Comparison of ENCODE assay signal across 23 mouse cellular contexts in the genomic region with DNA sequence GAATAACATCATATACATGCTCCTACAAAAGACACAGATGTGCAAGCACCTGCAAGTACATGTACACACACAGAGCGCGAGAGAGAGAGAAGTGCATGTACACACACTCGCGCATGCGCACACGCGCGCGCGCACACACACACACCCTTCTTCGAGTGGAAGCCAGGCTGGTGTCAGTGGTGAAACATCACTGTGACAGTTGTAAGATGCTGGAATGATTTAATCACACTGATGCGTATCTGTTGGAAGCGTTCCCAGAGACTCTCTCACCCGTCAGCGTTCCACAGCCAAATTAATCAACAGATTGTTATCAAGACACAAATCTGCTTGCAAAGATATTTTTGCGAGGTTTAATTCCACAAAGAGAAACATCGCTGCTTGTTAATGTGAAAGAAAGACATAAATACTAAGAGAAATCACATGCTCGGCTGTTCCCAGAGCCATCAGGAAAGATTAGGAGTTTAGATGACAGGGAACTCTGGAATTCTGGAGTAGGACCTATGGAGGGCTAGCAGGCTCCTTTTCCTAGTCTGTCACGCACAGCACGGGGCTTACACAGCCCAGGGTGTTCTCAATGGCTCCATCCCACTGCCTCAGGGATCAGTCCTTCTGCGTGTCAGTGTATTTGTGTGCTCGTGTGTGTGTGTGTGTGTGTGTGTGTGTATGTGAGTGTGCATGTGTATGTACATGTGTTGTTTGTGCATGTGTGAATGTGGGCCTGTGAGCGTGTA.
A peak's percentile ranks its signal among the peaks of the same experiment; 100 is the strongest.
DNase-seq lines count a peak whose midpoint lies in the region; ATAC-seq and TF ChIP-seq lines count a peak whose summit lies in the region.
"Had no signal": no experiment of that assay in that cellular context is flagged by ENCODE, and none has a peak within 500 bp of the region (broad histone marks: within the 10 kb centered on the region; RNA-seq: fewer than 3 reads in every experiment).

No protein-coding gene starts in this region.

- no peaks in the 10 kb centered on the region for H3K9me3 ChIP-seq in hindbrain, postnatal 0 days (ENCODE audit: low read length)
- no peaks in the 10 kb centered on the region for H3K9me3 ChIP-seq in hindbrain, embryonic 16.5 days (ENCODE audit: control insufficient read depth, low read length)
- H3K9me3 ChIP-seq in liver, embryonic 12.5 days (replicated peaks), result no peaks in the 10 kb centered on the region
- H3K9me3 ChIP-seq: heart, embryonic 15.5 days; hindbrain, embryonic 15.5 days; midbrain, embryonic 13.5 days had no signal

- no peaks in the 10 kb centered on the region for H3K4me1 ChIP-seq in hindbrain, postnatal 0 days (ENCODE audit: insufficient read depth, low read length)
- H3K4me1 ChIP-seq in hindbrain, embryonic 16.5 days (ENCODE audit: control insufficient read depth, insufficient read depth, low read depth, low read length), result no peaks in the 10 kb centered on the region
- no peaks in the 10 kb centered on the region for H3K4me1 ChIP-seq in liver, embryonic 12.5 days
- no peaks in the 10 kb centered on the region for H3K4me1 ChIP-seq in cerebellum, adult 2 months (ENCODE audit: control insufficient read depth, insufficient read depth, low read length)
- H3K4me1 ChIP-seq: hindbrain, embryonic 15.5 days; midbrain, embryonic 13.5 days had no signal

- DNase-seq in hindbrain, postnatal 0 days (ENCODE audit: low spot score), result peak; percentile 50
- DNase-seq in MN1 (ENCODE audit: low spot score), result peak; percentile 75
- DNase-seq in brain, adult 2 months (ENCODE audit: low read depth, low spot score), result peak; percentile 55
- peak; percentile 39 for DNase-seq in layer of hippocampus, adult 9-10 months (ENCODE audit: low spot score)
- no peak for DNase-seq in cerebellum, adult 2 months
- DNase-seq: adrenal gland, postnatal 36 days; cerebellum, adult 9-10 months; gastrocnemius, postnatal 25 days; heart, adult 2 months; heart, postnatal 4 days; kidney, postnatal 10 days; liver; liver, postnatal 0 days; lung, postnatal 14 days; thymus, adult 18-20 months had no signal

- TF ChIP-seq CTCF in hindbrain, postnatal 0 days (IDR thresholded peaks at IDR 0.05; ENCODE audit: low read depth), result no peak
- no peak for TF ChIP-seq CTCF in cerebellum, adult 2 months (IDR thresholded peaks at IDR 0.05; ENCODE audit: borderline replicate concordance, insufficient read depth, low read depth, low read length)

- H3K4me3 ChIP-seq in hindbrain, postnatal 0 days (ENCODE audit: low read length), result no peak overlapping the region
- H3K4me3 ChIP-seq in hindbrain, embryonic 16.5 days (ENCODE audit: low read length), result no peak overlapping the region
- no peak overlapping the region for H3K4me3 ChIP-seq in liver, embryonic 12.5 days
- no peak overlapping the region for H3K4me3 ChIP-seq in cerebellum, adult 2 months (replicated peaks; ENCODE audit: insufficient read depth, low read depth, low read length)
- H3K4me3 ChIP-seq: erythroblast, embryonic 14.5 days; heart, adult 2 months; heart, embryonic 15.5 days; hindbrain, embryonic 15.5 days; midbrain, embryonic 13.5 days; myocyte had no signal

- no peaks in the 10 kb centered on the region for H3K36me3 ChIP-seq in hindbrain, postnatal 0 days (ENCODE audit: insufficient read depth, low read length)
- no peaks in the 10 kb centered on the region for H3K36me3 ChIP-seq in hindbrain, embryonic 16.5 days (ENCODE audit: control insufficient read depth, insufficient read depth, low read length)
- H3K36me3 ChIP-seq in liver, embryonic 12.5 days, result no peaks in the 10 kb centered on the region
- H3K36me3 ChIP-seq: heart, embryonic 15.5 days; hindbrain, embryonic 15.5 days; midbrain, embryonic 13.5 days had no signal

- 69% methylated on average over 23 of the region's 23 CpGs for WGBS in hindbrain, postnatal 0 days
- 74% methylated on average over 23 of the region's 23 CpGs for WGBS in hindbrain, embryonic 16.5 days
- WGBS in liver, embryonic 12.5 days (ENCODE audit: insufficient replicate concordance), result 82% methylated on average over 23 of the region's 23 CpGs
- 63% methylated on average over 23 of the region's 23 CpGs for WGBS in cerebellum, adult 2 months

- TF ChIP-seq POLR2A in cerebellum, adult 2 months (IDR thresholded peaks at IDR 0.05; ENCODE audit: borderline replicate concordance, insufficient read depth, low read length), result no peak

- no peak for ATAC-seq in hindbrain, postnatal 0 days
- no peak for ATAC-seq in hindbrain, embryonic 16.5 days
- ATAC-seq in liver, embryonic 12.5 days, result no peak
- ATAC-seq: intestine, postnatal 0 days; liver, postnatal 0 days; midbrain, embryonic 13.5 days had no signal

- H3K4me2 ChIP-seq in hindbrain, postnatal 0 days (ENCODE audit: low read depth, low read length), result no peak overlapping the region
- no peak overlapping the region for H3K4me2 ChIP-seq in hindbrain, embryonic 16.5 days (ENCODE audit: low read length)
- H3K4me2 ChIP-seq in liver, embryonic 12.5 days, result no peak overlapping the region
- H3K4me2 ChIP-seq: heart, embryonic 15.5 days; hindbrain, embryonic 15.5 days; midbrain, embryonic 13.5 days had no signal

- H3K27me3 ChIP-seq in hindbrain, postnatal 0 days (ENCODE audit: insufficient read depth, low read length), result no peaks in the 10 kb centered on the region
- H3K27me3 ChIP-seq in hindbrain, embryonic 16.5 days (replicated peaks; ENCODE audit: control insufficient read depth, insufficient read depth, low read length), result no peaks in the 10 kb centered on the region
- H3K27me3 ChIP-seq in liver, embryonic 12.5 days (replicated peaks), result no peaks in the 10 kb centered on the region
- H3K27me3 ChIP-seq in cerebellum, adult 2 months (ENCODE audit: control insufficient read depth, insufficient read depth, low read length), result no peaks in the 10 kb centered on the region
- H3K27me3 ChIP-seq: heart, embryonic 15.5 days; hindbrain, embryonic 15.5 days; midbrain, embryonic 13.5 days had no signal

- no peak overlapping the region for H3K27ac ChIP-seq in hindbrain, postnatal 0 days
- H3K27ac ChIP-seq in hindbrain, embryonic 16.5 days (ENCODE audit: low read depth, low read length), result no peak overlapping the region
- no peak overlapping the region for H3K27ac ChIP-seq in liver, embryonic 12.5 days
- H3K27ac ChIP-seq in cerebellum, adult 2 months (ENCODE audit: insufficient read depth, low read length), result no peak overlapping the region
- H3K27ac ChIP-seq: heart, adult 2 months; heart, embryonic 15.5 days; hindbrain, embryonic 15.5 days; midbrain, embryonic 13.5 days had no signal

- no peak overlapping the region for H3K9ac ChIP-seq in hindbrain, postnatal 0 days (replicated peaks; ENCODE audit: low read length)
- H3K9ac ChIP-seq in hindbrain, embryonic 16.5 days (ENCODE audit: low read depth, low read length), result no peak overlapping the region
- no peak overlapping the region for H3K9ac ChIP-seq in liver, embryonic 12.5 days
- H3K9ac ChIP-seq: heart, embryonic 15.5 days; hindbrain, embryonic 15.5 days; liver, postnatal 0 days; midbrain, embryonic 13.5 days had no signal

Comparison
In these comparisons a context has a peak if more than half of its experiments do, and no peak if none do; other contexts are left out.
1. DNase-seq: peak in hindbrain, postnatal 0 days (single experiment), MN1 (single experiment), brain, adult 2 months (single experiment) and layer of hippocampus, adult 9-10 months (single experiment); none in cerebellum, adult 2 months (0 of 2).